11 mouse cellular contexts compared by ENCODE assay signal in genomic region chr11:55075602-55076001, GRCm38 (mm10). TPM values are rescaled to one million over a fixed set of nuclear protein-coding genes. Genes with fewer than 3 reads are reported as not detected.
DNase-seq lines count a peak whose midpoint lies in the region; ATAC-seq and TF ChIP-seq lines count a peak whose summit lies in the region.
"Had no signal": no experiment of that assay in that cellular context is flagged by ENCODE, and none has a peak within 500 bp of the region (broad histone marks: within the 10 kb centered on the region; RNA-seq: fewer than 3 reads in every experiment).

No protein-coding gene starts in this region.

- no peak overlapping the region for H3K4me3 ChIP-seq in kidney, adult 2 months (ENCODE audit: insufficient read depth, low read depth, low read length)
- no peak overlapping the region for H3K4me3 ChIP-seq in kidney, embryonic 15.5 days (replicated peaks)
- no peak overlapping the region for H3K4me3 ChIP-seq in liver, embryonic 12.5 days
- H3K4me3 ChIP-seq: hindbrain, embryonic 13.5 days; limb, embryonic 13.5 days had no signal

- WGBS in kidney, adult 2 months: 19% methylated on average over 2 of the region's 2 CpGs
- WGBS in kidney, embryonic 15.5 days: 67% methylated on average over 2 of the region's 2 CpGs
- 73% methylated on average over 2 of the region's 2 CpGs for WGBS in liver, embryonic 12.5 days (ENCODE audit: insufficient replicate concordance)

- ATAC-seq in kidney, embryonic 15.5 days (replicated peaks; ENCODE audit: low FRiP score): no peak
- no peak for ATAC-seq in liver, embryonic 12.5 days

- H3K36me3 ChIP-seq in kidney, adult 2 months (ENCODE audit: control insufficient read depth, insufficient read depth, low read length): no peaks in the 10 kb centered on the region
- no peaks in the 10 kb centered on the region for H3K36me3 ChIP-seq in kidney, embryonic 15.5 days
- no peaks in the 10 kb centered on the region for H3K36me3 ChIP-seq in liver, embryonic 12.5 days
- H3K36me3 ChIP-seq: hindbrain, embryonic 13.5 days; limb, embryonic 13.5 days had no signal

- no peak for TF ChIP-seq CTCF in kidney, adult 2 months (conservative IDR thresholded peaks at IDR 0.05; ENCODE audit: insufficient read depth, insufficient read length, low read depth, low read length)

- H3K9ac ChIP-seq in kidney, embryonic 15.5 days: no peak overlapping the region
- no peak overlapping the region for H3K9ac ChIP-seq in liver, embryonic 12.5 days
- H3K9ac ChIP-seq: hindbrain, embryonic 13.5 days; limb, embryonic 13.5 days had no signal

- H3K27me3 ChIP-seq in kidney, adult 2 months (replicated peaks; ENCODE audit: control insufficient read depth, insufficient read depth, low read length): no peaks in the 10 kb centered on the region
- no peaks in the 10 kb centered on the region for H3K27me3 ChIP-seq in kidney, embryonic 15.5 days
- peaks cover 8% of the 10 kb centered on the region; the same call in 1 of the 2 replicates for H3K27me3 ChIP-seq in liver, embryonic 12.5 days (replicated peaks)

- H3K4me1 ChIP-seq in kidney, adult 2 months (ENCODE audit: control insufficient read depth, insufficient read depth, low read length): peaks cover 2% of the 10 kb centered on the region; the same call in 1 of the 2 replicates
- H3K4me1 ChIP-seq in kidney, embryonic 15.5 days: peaks cover 39% of the 10 kb centered on the region
- peaks cover 23% of the 10 kb centered on the region for H3K4me1 ChIP-seq in liver, embryonic 12.5 days

- H3K4me2 ChIP-seq in kidney, embryonic 15.5 days: no peak overlapping the region
- H3K4me2 ChIP-seq in liver, embryonic 12.5 days: no peak overlapping the region
- H3K4me2 ChIP-seq: hindbrain, embryonic 13.5 days; limb, embryonic 13.5 days had no signal

- H3K27ac ChIP-seq in kidney, adult 2 months (ENCODE audit: insufficient read depth, low read depth, low read length): no peak overlapping the region
- no peak overlapping the region for H3K27ac ChIP-seq in kidney, embryonic 15.5 days
- H3K27ac ChIP-seq in liver, embryonic 12.5 days: no peak overlapping the region
- H3K27ac ChIP-seq: hindbrain, embryonic 13.5 days; limb, embryonic 13.5 days had no signal

- peak; percentile 43 for DNase-seq in kidney, adult 2 months
- peak; percentile 90 for DNase-seq in brain, adult 2 months (ENCODE audit: low read depth, low spot score)
- DNase-seq in cerebellum, postnatal 14 days: peak; percentile 72 to 79
- peak; percentile 47 to 50 for DNase-seq in heart, postnatal 36 days
- DNase-seq in neural tube, embryonic 10.5 days (ENCODE audit: extremely low spot score, low spot score): no peak
- DNase-seq in urinary bladder, adult 2 months (ENCODE audit: low spot score): no peak
- DNase-seq: thymus, postnatal 25 days had no signal

- intact Hi-C loops in heart, postnatal 36 days (cut with DNase I): no loop called here

- no peak for TF ChIP-seq POLR2A in kidney, adult 2 months (IDR thresholded peaks at IDR 0.05; ENCODE audit: low read depth, low read length)

- 0 out of 2 replicates have a peak, but pooled peaks cover 3% of the 10 kb centered on the region for H3K9me3 ChIP-seq in kidney, embryonic 15.5 days (replicated peaks)
- no peaks in the 10 kb centered on the region for H3K9me3 ChIP-seq in liver, embryonic 12.5 days (replicated peaks)
- H3K9me3 ChIP-seq: hindbrain, embryonic 13.5 days; limb, embryonic 13.5 days had no signal

RNA-seq across cellular contexts. Expression of gene Ccdc69, which starts 2.3 kb away (rescaled TPM):
- polyA plus RNA-seq in kidney, adult 2 months (2012; rRNA removed): 1.6 and 2.0 TPM in 2 replicates
- polyA plus RNA-seq in kidney, embryonic 15.5 days (2015; fragmentation: Nextera tagmentation; extraction: Ambion mirVana): 3.2 and 3.3 TPM in 2 replicates
- total RNA-seq in heart, postnatal 36 days (2021): 1 to 10 TPM; 7.6 to 8.0 TPM
- polyA plus RNA-seq in liver, embryonic 12.5 days (2016; fragmentation: Nextera tagmentation; extraction: Ambion mirVana): 1.0 and 1.2 TPM in 2 replicates
- 29.0 and 33.3 TPM in 2 replicates for polyA plus RNA-seq in urinary bladder, adult 2 months (2012; rRNA removed)

RNA-seq across cellular contexts. Expression of gene Gm2a, which starts 22.3 kb away (rescaled TPM):
- polyA plus RNA-seq in kidney, adult 2 months (2012; rRNA removed): 216 TPM in 2 replicates
- polyA plus RNA-seq in kidney, embryonic 15.5 days (2015; fragmentation: Nextera tagmentation; extraction: Ambion mirVana): 32.7 and 32.9 TPM in 2 replicates
- 10 to 100 TPM; 10.8 to 11.8 TPM for total RNA-seq in heart, postnatal 36 days (2021)
- polyA plus RNA-seq in liver, embryonic 12.5 days (2016; fragmentation: Nextera tagmentation; extraction: Ambion mirVana): 10.7 and 11.4 TPM in 2 replicates
- polyA plus RNA-seq in urinary bladder, adult 2 months (2012; rRNA removed): 47.0 and 62.2 TPM in 2 replicates

RNA-seq across cellular contexts. Expression of gene Anxa6, which starts 42.4 kb away (rescaled TPM):
- polyA plus RNA-seq in kidney, adult 2 months (2012; rRNA removed): 76.5 and 87.9 TPM in 2 replicates
- 201 and 233 TPM in 2 replicates for polyA plus RNA-seq in kidney, embryonic 15.5 days (2015; fragmentation: Nextera tagmentation; extraction: Ambion mirVana)
- 100 to 1,000 TPM; 234 to 241 TPM for total RNA-seq in heart, postnatal 36 days (2021)
- polyA plus RNA-seq in liver, embryonic 12.5 days (2016; fragmentation: Nextera tagmentation; extraction: Ambion mirVana): 52.9 and 54.7 TPM in 2 replicates
- polyA plus RNA-seq in urinary bladder, adult 2 months (2012; rRNA removed): 204 and 234 TPM in 2 replicates

Comparison
In these comparisons a context has a peak if more than half of its experiments do, and no peak if none do; other contexts are left out.
1. DNase-seq: peak in kidney, adult 2 months (single experiment), brain, adult 2 months (single experiment), cerebellum, postnatal 14 days (2 of 2) and heart, postnatal 36 days (2 of 2); none in neural tube, embryonic 10.5 days (single experiment) and urinary bladder, adult 2 months (single experiment).